Mouse (Mus musculus): ENCODE measurements around the gene Tmem178. TPM values are rescaled to one million over a fixed set of nuclear protein-coding genes. Genes with fewer than 3 reads are reported as not detected.

The Tmem178 gene
- total RNA-seq, 2 experiments from 2014 or later = 7.6 to 12.2 TPM

- DNase-seq = no peak
Measured at GRCm38 (mm10) chr17:80991535-80992127, 47.2 kb downstream of the Tmem178 start.

GRCm38 (mm10) chr17:80997226-80997625 is 52.8 kb downstream of the Tmem178 start:
- DNase-seq = no peak

- no peak for DNase-seq
Measured at GRCm38 (mm10) chr17:80998958-80999357, 54.5 kb downstream of the Tmem178 start.

- no peak for DNase-seq
Measured at GRCm38 (mm10) chr17:81001010-81001409, 56.6 kb downstream of the Tmem178 start.

GRCm38 (mm10) chr17:81001647-81002046 is 57.2 kb downstream of the Tmem178 start:
- no peak for DNase-seq

GRCm38 (mm10) chr17:81002130-81002529 is 57.7 kb downstream of the Tmem178 start:
- no peak for DNase-seq

GRCm38 (mm10) chr17:81004454-81004853 is 60.0 kb downstream of the Tmem178 start:
- DNase-seq = no peak

- DNase-seq = no peak
Measured at GRCm38 (mm10) chr17:81005292-81005691, 60.9 kb downstream of the Tmem178 start.

GRCm38 (mm10) chr17:81009112-81009511 is 64.7 kb downstream of the Tmem178 start:
- DNase-seq = no peak

GRCm38 (mm10) chr17:81010199-81010598 is 65.8 kb downstream of the Tmem178 start:
- no peak for DNase-seq

GRCm38 (mm10) chr17:81010844-81011685 is 66.6 kb downstream of the Tmem178 start:
- DNase-seq = no peak

- peak; percentile 44 to 53 for DNase-seq
Measured at GRCm38 (mm10) chr17:81015814-81016447, 71.5 kb downstream of the Tmem178 start.

GRCm38 (mm10) chr17:81017132-81017531 is 72.7 kb downstream of the Tmem178 start:
- peak in 1 of 2 experiments; percentile 11 for DNase-seq

- no peak for DNase-seq
Measured at GRCm38 (mm10) chr17:81027331-81027730, 82.9 kb downstream of the Tmem178 start.

- no peak for DNase-seq
Measured at GRCm38 (mm10) chr17:81031830-81032442, 87.5 kb downstream of the Tmem178 start.

- no peak for DNase-seq
Measured at GRCm38 (mm10) chr17:81032957-81033356, 88.5 kb downstream of the Tmem178 start.

- no peak for DNase-seq
Measured at GRCm38 (mm10) chr17:81035354-81035753, 90.9 kb downstream of the Tmem178 start.

- no peak for DNase-seq
Measured at GRCm38 (mm10) chr17:81038707-81039408, 94.4 kb downstream of the Tmem178 start.

GRCm38 (mm10) chr17:81041662-81042061 is 97.2 kb downstream of the Tmem178 start:
- DNase-seq = no peak

- DNase-seq = no peak
Measured at GRCm38 (mm10) chr17:81044356-81044755, 99.9 kb downstream of the Tmem178 start.

GRCm38 (mm10) chr17:81045115-81045514 is 100.7 kb downstream of the Tmem178 start:
- DNase-seq = no peak
